Mouse (Mus musculus): ENCODE data around the gene 1700020A23Rik.
"Not testable (repeated sequence)": the region's sequence is repeated elsewhere in the genome, so short reads cannot be mapped to it uniquely, and the experiment has no call there.

Gene 1700020A23Rik

GRCm38 (mm10) chr2:130404939-130405338 lies at the start of gene 1700020A23Rik, which contains the start of gene Gm28372:
Gene 1700020A23Rik, plus strand, starts transcription at chr2:130405259.
Gene Gm28372, plus strand, starts transcription at chr2:130405239.
- no peak for DNase-seq (ENCODE audit: low read depth)

- no peak for DNase-seq (ENCODE audit: low read depth)
Observed at GRCm38 (mm10) chr2:130357551-130357950, 47.5 kb upstream of the 1700020A23Rik start.

- no peak for DNase-seq (ENCODE audit: low read depth)
Observed at GRCm38 (mm10) chr2:130358852-130359251, 46.2 kb upstream of the 1700020A23Rik start.

GRCm38 (mm10) chr2:130362511-130363026 lies 42.5 kb upstream of the 1700020A23Rik start:
- DNase-seq (ENCODE audit: low read depth), result peak; percentile 33

GRCm38 (mm10) chr2:130365211-130366094 lies 39.6 kb upstream of the 1700020A23Rik start:
- no peak for DNase-seq (ENCODE audit: low read depth)

GRCm38 (mm10) chr2:130367386-130367785 lies 37.7 kb upstream of the 1700020A23Rik start:
- DNase-seq (ENCODE audit: low read depth), result no peak

- DNase-seq (ENCODE audit: low read depth), result not testable (repeated sequence)
Observed at GRCm38 (mm10) chr2:130373026-130373425, 32.0 kb upstream of the 1700020A23Rik start.

- no peak for DNase-seq (ENCODE audit: low read depth)
Observed at GRCm38 (mm10) chr2:130374951-130375350, 30.1 kb upstream of the 1700020A23Rik start.

GRCm38 (mm10) chr2:130383205-130383604 lies 21.9 kb upstream of the 1700020A23Rik start:
- no peak for DNase-seq (ENCODE audit: low read depth)

GRCm38 (mm10) chr2:130383895-130384294 lies 21.2 kb upstream of the 1700020A23Rik start:
- DNase-seq (ENCODE audit: low read depth), result no peak

- DNase-seq (ENCODE audit: low read depth), result no peak
Observed at GRCm38 (mm10) chr2:130386212-130386611, 18.8 kb upstream of the 1700020A23Rik start.

GRCm38 (mm10) chr2:130388796-130389195 lies 16.3 kb upstream of the 1700020A23Rik start:
- peak; percentile 40 for DNase-seq (ENCODE audit: low read depth)

GRCm38 (mm10) chr2:130390993-130391625 lies 13.9 kb upstream of the 1700020A23Rik start:
- no peak for DNase-seq (ENCODE audit: low read depth)

- DNase-seq (ENCODE audit: low read depth), result no peak
Observed at GRCm38 (mm10) chr2:130392836-130393235, 12.2 kb upstream of the 1700020A23Rik start.

GRCm38 (mm10) chr2:130395696-130396095 lies 9.4 kb upstream of the 1700020A23Rik start:
- DNase-seq (ENCODE audit: low read depth), result no peak

- no peak for DNase-seq (ENCODE audit: low read depth)
Observed at GRCm38 (mm10) chr2:130397186-130397985, 7.7 kb upstream of the 1700020A23Rik start, which contains the start of gene Cpxm1. Gene Cpxm1, minus strand, starts transcription at chr2:130397574.

GRCm38 (mm10) chr2:130398091-130398490 lies 7.0 kb upstream of the 1700020A23Rik start:
- no peak for DNase-seq (ENCODE audit: low read depth)

- DNase-seq (ENCODE audit: low read depth), result no peak
Observed at GRCm38 (mm10) chr2:130400046-130400445, 5.0 kb upstream of the 1700020A23Rik start.

GRCm38 (mm10) chr2:130401891-130402290 lies 3.2 kb upstream of the 1700020A23Rik start:
- no peak for DNase-seq (ENCODE audit: low read depth)

- no peak for DNase-seq (ENCODE audit: low read depth)
Observed at GRCm38 (mm10) chr2:130406178-130406577, 1.1 kb downstream of the 1700020A23Rik start, which contains the start of gene Tmem239. Gene Tmem239, plus strand, starts transcription at chr2:130406478.

GRCm38 (mm10) chr2:130408194-130408593 lies 3.1 kb downstream of the 1700020A23Rik start:
- DNase-seq (ENCODE audit: low read depth), result no peak

Measured in induced T-regulatory cell, adult 2 months (primary cell).